Mouse (Mus musculus): ENCODE results near the gene Gm9376.

Gene Gm9376

DNA sequence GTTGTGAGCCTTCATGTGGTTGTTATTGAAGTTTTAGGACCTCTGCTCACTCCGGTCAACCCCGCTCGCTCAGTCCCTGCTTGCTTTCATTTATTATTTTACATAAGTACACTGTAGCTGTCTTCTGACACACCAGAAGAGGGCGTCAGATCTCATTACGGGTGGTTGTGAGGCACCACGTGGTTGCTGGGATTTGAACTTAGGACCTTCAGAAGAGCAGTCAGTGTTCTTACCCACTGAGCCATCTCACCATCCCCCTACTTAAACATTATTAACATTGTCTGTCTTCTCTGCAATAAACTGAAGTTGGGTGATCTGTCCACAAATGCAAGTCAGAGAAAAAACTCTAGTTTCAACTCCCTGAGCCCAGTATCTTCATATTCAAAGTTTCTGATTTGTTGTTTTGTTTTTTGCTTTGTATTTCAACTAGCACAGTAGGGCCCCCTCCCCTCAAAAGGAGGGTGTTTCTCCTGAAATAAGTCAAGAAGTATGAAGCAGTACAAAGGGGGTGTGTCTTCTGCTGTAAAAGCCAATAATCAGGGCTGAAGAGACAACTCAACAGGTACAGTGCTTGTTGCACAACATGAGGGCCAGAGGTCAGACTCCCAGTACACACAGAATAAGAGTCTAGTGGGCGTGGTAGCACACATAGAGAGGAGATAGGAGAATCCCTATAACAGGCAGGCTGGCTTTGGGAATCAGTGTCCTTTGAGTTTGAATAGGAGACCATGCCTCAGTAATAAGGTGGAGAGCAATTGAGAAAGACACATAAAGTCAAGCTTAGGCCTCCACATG lies 11.1 kb downstream of the Gm9376 start:
- in situ Hi-C loops (cut with MboI; ENCODE audit: unreplicated experiment in 2 of 2): no loop called here

DNA sequence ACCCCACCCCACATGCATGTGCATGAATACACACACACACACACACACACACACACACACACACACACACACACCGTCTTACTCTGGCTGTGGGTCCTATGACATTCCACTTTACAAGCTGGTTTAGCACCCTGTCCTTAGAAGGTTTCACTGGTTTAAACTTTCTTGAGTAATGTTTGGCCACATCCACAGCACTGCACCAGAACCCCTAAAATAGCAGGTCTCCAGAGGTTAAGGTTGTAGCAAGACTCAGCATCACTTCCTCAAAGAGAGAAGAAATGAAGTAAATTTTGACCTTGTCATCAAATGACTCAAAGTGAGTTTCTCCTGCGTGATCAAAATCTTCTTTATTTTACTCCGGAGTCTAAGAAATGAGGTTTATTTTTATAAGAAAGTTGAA lies 15.5 kb downstream of the Gm9376 start:
- in situ Hi-C loops (cut with MboI; ENCODE audit: unreplicated experiment in 2 of 2): no loop called here

DNA sequence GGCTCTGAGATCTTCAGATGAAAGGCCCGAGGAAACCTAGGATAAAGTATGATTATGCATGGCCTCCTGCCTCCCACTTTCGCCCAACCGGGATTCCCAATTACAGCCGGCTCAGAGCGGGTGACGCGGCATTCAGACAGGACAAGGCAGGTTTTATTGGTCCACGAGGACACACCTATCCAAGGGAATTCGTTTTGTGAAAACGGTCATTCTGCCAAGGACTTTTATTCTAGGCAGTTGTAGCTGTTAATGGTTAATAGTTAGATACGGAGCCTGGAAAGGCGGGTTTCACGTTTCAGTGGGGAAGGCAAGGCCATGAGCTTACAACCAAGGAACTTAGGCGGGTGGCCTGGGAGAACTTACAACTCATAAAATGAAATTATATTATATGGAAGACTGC lies 16.2 kb downstream of the Gm9376 start:
- in situ Hi-C loops (cut with MboI; ENCODE audit: unreplicated experiment in 2 of 2): no loop called here

DNA sequence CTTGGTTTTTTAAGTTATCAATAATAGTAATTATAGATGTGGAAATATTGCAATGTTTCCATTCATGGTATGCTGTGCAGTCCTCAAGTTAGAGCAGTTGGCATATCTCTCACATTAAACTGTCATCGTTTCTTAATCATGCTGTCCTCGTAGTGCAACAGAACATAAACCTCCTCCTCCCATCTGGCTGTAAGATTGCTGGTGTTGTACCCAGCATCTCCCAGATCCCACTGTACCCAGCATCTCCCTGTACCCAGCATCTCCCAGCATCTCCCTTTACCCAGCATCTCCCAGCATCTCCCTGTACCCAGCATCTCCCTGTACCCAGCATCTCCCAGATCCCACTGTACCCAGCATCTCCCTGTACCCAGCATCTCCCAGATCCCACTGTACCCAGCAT lies 19.3 kb downstream of the Gm9376 start:
- in situ Hi-C loops (cut with MboI; ENCODE audit: unreplicated experiment in 2 of 2): no loop called here

DNA sequence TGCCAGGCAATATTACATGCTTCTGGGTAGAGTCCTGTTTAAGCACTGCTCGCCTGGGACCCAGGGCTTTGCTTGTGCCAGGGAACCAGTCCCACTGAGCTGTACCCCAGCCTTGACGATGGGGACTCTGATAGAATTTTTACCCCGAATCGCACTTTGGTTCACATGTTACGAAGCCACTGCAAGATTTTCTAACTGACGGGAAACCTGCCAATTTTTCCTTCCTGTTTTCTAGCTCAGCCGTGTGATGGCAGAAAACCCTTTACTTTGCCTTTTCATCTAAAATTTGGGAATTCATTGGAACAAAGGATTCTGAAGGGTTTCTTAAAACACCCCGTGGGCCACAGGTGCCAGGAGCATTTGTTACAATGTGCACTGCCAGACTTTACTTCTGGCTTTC lies 22.4 kb downstream of the Gm9376 start:
- in situ Hi-C loops (cut with MboI; ENCODE audit: unreplicated experiment in 2 of 2): no loop called here

DNA sequence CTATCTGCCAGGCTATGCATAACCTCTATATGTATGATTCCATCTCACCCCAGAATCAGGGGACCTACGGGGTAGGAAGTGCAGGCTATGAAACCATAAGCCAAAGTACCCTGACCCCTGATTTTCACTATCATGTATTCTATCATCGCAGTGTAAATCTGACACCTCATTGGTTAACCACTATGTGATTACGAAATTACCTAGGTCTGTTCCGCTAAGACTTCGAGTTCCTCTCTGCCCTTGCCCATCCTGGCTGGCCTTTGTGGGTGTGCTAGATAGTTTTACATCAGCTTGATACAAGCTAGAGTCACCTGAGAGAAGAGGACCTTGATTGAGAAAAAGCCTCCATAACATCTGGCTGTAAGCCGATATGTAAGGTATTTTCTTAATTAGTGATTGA lies 23.2 kb downstream of the Gm9376 start:
- in situ Hi-C loops (cut with MboI; ENCODE audit: unreplicated experiment in 2 of 2): no loop called here

DNA sequence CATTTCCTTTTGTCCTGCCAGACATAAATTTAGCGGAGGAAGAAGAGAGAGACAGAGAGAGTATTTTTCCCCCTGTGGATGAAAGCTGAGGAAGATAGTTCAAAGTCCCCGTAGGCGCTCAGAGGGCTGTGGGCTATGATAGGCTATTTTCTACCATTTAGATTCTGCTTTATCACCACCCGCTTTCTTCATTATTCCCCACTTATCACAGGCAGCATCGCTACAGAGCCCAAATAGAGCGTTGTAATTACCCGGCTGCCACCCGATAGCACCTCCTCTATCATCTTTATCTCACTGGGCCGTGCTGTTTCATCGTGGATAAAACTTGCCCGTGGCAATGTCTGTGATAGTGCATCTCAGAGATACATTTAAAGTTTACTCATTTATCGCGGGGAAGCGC lies 35.8 kb downstream of the Gm9376 start:
- in situ Hi-C loops (cut with MboI; ENCODE audit: unreplicated experiment in 2 of 2): no loop called here

DNA sequence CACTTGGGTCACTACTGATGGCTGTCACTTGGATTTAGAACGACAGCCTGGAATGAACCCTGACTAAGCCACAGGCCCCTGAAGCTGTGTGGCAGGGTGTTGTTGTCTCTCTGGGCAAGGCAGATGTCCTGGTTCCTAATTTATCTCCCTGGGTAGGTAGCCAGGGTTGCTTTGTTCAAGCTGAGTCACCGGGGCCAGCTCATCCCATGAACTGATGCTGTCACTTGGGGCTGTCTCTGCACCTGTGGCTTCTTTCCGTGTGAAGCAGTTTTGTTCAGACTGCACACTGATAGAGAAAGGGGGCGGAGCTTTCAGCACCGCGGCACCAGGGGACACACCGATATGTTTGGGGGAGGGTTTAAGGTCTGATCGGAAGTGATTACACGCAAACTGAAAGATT lies 37.8 kb downstream of the Gm9376 start:
- in situ Hi-C loops (cut with MboI; ENCODE audit: unreplicated experiment in 2 of 2): no loop called here

DNA sequence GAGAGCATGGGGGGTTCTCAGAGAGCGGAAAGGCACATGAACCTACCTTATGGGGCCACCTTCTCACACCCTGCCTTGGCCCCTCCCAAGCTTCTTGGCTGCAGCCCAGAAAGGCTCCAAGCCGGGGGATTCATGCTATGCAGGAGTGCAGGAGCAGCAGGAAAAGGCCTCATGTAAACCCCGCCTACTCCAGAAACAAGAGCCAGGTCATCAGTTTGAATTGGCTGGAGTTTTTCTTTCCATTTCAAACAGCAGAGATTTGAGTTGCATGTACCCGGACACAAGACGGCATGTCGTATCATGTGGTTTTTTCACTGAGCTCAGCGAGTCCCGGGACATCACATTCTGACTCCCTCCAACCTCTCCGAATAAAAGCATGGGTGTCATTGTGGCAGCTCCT lies 39.2 kb downstream of the Gm9376 start:
- in situ Hi-C loops (cut with MboI; ENCODE audit: unreplicated experiment in 2 of 2): no loop called here

DNA sequence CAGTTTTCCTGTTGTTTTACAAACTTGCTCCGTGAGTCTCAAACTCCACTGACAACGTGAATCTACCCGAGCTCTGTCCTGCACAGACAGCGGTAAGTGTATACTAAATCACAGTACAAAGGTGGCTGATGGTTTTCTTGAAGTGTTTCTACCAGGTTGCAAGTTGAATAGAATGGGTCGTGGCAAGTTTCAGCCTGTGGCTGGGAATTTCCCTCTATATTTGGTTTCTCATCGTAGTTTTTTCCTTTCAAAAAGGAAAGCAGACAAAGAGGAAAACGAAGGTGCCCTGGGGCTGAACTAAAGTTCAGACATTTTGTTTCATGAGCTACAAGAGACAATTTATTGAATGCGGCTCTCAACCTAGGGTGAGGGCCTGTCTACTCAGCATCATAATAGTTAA lies 40.3 kb downstream of the Gm9376 start:
- in situ Hi-C loops (cut with MboI; ENCODE audit: unreplicated experiment in 2 of 2): no loop called here

DNA sequence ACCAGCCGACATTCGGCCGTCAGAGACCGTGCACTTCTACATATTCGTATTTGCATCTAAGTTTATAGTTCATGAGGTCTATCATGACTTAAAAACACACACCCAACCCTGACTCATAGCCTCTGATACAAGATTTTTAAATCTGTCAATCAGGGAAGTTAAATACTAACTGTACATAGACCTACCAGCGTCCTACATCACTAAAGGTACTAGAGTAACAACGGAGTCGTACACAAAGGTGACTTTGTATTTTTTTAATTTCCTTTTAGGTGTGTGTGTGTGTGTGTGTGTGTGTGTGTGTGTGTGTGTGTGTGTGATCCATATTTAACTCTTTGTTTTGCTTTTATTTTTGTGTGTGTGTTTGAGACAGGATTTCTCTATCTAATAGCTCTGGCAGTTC lies 44.9 kb downstream of the Gm9376 start:
- in situ Hi-C loops (cut with MboI; ENCODE audit: unreplicated experiment in 2 of 2): no loop called here

DNA sequence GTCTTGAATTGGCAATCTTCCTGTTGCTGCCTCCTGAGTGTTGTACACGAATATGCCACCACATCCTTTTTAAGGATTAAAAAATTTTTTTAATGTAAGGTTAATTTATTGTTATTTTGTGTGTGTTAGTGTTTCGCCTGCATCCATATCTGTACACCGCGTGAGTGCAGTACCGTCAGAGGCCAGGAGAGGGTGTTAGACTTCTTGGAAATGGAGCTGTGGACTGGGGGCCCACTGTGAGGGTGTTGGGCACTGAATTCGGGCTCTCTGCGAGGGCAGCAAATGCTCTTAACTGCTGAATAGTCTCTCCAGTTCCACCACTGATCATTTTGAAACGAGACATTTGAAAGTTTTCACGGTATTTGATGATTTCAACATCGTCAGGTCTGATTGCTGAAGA lies 45.9 kb downstream of the Gm9376 start:
- in situ Hi-C loops (cut with MboI; ENCODE audit: unreplicated experiment in 2 of 2): no loop called here

DNA sequence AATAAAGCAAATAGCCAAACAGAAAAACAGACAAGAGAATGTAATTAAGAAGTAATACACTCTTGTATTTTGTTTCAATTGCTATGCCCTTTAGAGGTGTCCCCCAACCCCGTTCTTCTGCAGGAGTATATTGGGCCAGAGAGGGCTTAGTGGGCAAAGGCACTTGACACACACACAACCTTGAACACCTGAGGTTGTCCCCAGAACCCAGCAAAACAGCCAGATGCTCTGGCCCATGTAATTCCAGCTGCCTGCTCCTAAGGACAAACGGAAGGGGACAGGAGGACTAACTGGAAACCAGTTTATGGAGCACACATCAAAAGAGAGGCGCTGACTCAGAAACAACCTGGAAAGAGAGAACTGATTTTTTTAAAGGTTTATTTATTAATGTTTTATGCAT lies 47.2 kb downstream of the Gm9376 start:
- in situ Hi-C loops (cut with MboI; ENCODE audit: unreplicated experiment in 2 of 2): no loop called here

DNA sequence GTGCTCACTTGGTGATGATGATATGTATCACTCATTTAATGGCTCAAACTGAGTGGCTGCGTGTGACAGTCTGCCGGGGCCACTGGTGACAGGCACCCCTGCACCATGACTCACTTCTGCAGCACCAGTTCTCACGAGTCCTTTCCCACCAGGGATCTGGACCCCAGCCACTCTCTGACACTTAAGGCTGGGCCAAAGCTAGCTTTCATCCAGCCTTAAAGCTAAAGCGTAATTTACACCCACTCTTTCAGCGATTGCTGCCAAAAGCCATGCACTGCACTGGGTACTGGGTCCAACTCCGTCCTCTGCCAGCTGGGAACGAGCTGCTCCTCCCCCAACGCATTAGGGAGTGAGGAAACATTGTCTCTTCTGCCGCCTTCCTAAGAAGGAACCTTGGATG lies 50.5 kb downstream of the Gm9376 start:
- in situ Hi-C loops (cut with MboI; ENCODE audit: unreplicated experiment in 2 of 2): no loop called here
